ENCODE assay signal across 15 mouse cellular contexts in genomic region chr1:155801014-155801991, GRCm38 (mm10). TPM values are rescaled to one million over a fixed set of nuclear protein-coding genes. Genes with fewer than 3 reads are reported as not detected.
DNase-seq lines count a peak whose midpoint lies in the region; ATAC-seq lines count a peak whose summit lies in the region.
"Had no signal": no experiment of that assay in that cellular context is flagged by ENCODE, and none has a peak within 500 bp of the region (broad histone marks: within the 10 kb centered on the region; RNA-seq: fewer than 3 reads in every experiment).

No protein-coding gene starts in this region.

- H3K4me2 ChIP-seq in hindbrain, embryonic 15.5 days = no peak overlapping the region
- no peak overlapping the region for H3K4me2 ChIP-seq in hindbrain, embryonic 12.5 days (replicated peaks)
- H3K4me2 ChIP-seq: liver, embryonic 12.5 days had no signal

- no peaks in the 10 kb centered on the region for H3K27me3 ChIP-seq in hindbrain, embryonic 15.5 days
- H3K27me3 ChIP-seq in hindbrain, embryonic 12.5 days = no peaks in the 10 kb centered on the region
- H3K27me3 ChIP-seq: liver, embryonic 12.5 days had no signal

- ATAC-seq in hindbrain, embryonic 15.5 days (ENCODE audit: low FRiP score, low read depth) = no peak
- no peak for ATAC-seq in hindbrain, embryonic 12.5 days (ENCODE audit: low FRiP score)
- ATAC-seq: liver, embryonic 12.5 days; lung, postnatal 0 days had no signal

- H3K9me3 ChIP-seq in hindbrain, embryonic 15.5 days = no peaks in the 10 kb centered on the region
- H3K9me3 ChIP-seq in hindbrain, embryonic 12.5 days (replicated peaks) = no peaks in the 10 kb centered on the region
- H3K9me3 ChIP-seq: liver, embryonic 12.5 days had no signal

- H3K36me3 ChIP-seq in hindbrain, embryonic 15.5 days = peaks cover 12% of the 10 kb centered on the region
- peaks cover 14% of the 10 kb centered on the region; the same call in 1 of the 2 replicates for H3K36me3 ChIP-seq in hindbrain, embryonic 12.5 days

- peak; percentile 49 for DNase-seq in urinary bladder, postnatal 14 days (ENCODE audit: low spot score)
- DNase-seq in urinary bladder, postnatal 4 days (ENCODE audit: low spot score in 2 of 2) = no peak
- peak; percentile 79 for DNase-seq in gonadal fat pad, adult 2 months (ENCODE audit: low read depth)
- DNase-seq in kidney, postnatal 10 days = no peak
- DNase-seq in urinary bladder, adult 18-20 months (ENCODE audit: low spot score in 2 of 2) = no peak
- no peak for DNase-seq in natural killer cell, adult 2 months (ENCODE audit: low spot score in 2 of 2)
- DNase-seq: adrenal gland, adult 8-10 months; heart, postnatal 10 days; kidney, postnatal 4 days had no signal

- H3K4me3 ChIP-seq in hindbrain, embryonic 15.5 days = no peak overlapping the region
- no peak overlapping the region for H3K4me3 ChIP-seq in hindbrain, embryonic 12.5 days
- H3K4me3 ChIP-seq: liver, embryonic 12.5 days had no signal

- H3K9ac ChIP-seq in hindbrain, embryonic 15.5 days = no peak overlapping the region
- H3K9ac ChIP-seq in hindbrain, embryonic 12.5 days = no peak overlapping the region
- H3K9ac ChIP-seq: liver, embryonic 12.5 days had no signal

- 0 out of 2 replicates have a peak overlapping the region, but pooled peaks have one; percentile 27 for H3K27ac ChIP-seq in hindbrain, embryonic 15.5 days (replicated peaks)
- H3K27ac ChIP-seq in hindbrain, embryonic 12.5 days = no peak overlapping the region
- H3K27ac ChIP-seq: liver, embryonic 12.5 days had no signal

- WGBS in hindbrain, embryonic 15.5 days = 81% methylated on average over 11 of the region's 11 CpGs
- WGBS in hindbrain, embryonic 12.5 days = 88% methylated on average over 11 of the region's 11 CpGs

- H3K4me1 ChIP-seq in hindbrain, embryonic 15.5 days (replicated peaks) = no peaks in the 10 kb centered on the region
- H3K4me1 ChIP-seq in hindbrain, embryonic 12.5 days = no peaks in the 10 kb centered on the region

RNA-seq across cellular contexts. Expression of gene Qsox1, which starts 11.4 kb away (rescaled TPM):
- 20.1 and 21.5 TPM in 2 replicates for polyA plus RNA-seq in hindbrain, embryonic 15.5 days (2015; fragmentation: Nextera tagmentation; extraction: Ambion mirVana)
- polyA plus RNA-seq in hindbrain, embryonic 12.5 days (2016; fragmentation: Nextera tagmentation; extraction: Ambion mirVana) = 26.6 and 27.6 TPM in 2 replicates
- polyA plus RNA-seq in gonadal fat pad, adult 2 months (2012; rRNA removed) = 244 and 295 TPM in 2 replicates

RNA-seq across cellular contexts. Expression of gene Lhx4, which starts 49.8 kb away (rescaled TPM):
- polyA plus RNA-seq in hindbrain, embryonic 15.5 days (2015; fragmentation: Nextera tagmentation; extraction: Ambion mirVana) = 2.3 and 3.5 TPM in 2 replicates
- 8.6 and 9.7 TPM in 2 replicates for polyA plus RNA-seq in hindbrain, embryonic 12.5 days (2016; fragmentation: Nextera tagmentation; extraction: Ambion mirVana)
- polyA plus RNA-seq in gonadal fat pad, adult 2 months (2012; rRNA removed) = 0.32 and 0.43 TPM in 2 replicates
- polyA plus RNA-seq: frontal cortex, adult 2 months; liver, embryonic 12.5 days; lung, postnatal 0 days; spleen, adult 2 months had no signal

Comparison
In these comparisons a context has a peak if more than half of its experiments do, and no peak if none do; other contexts are left out.
1. DNase-seq: peak in urinary bladder, postnatal 14 days (single experiment) and gonadal fat pad, adult 2 months (single experiment); none in urinary bladder, postnatal 4 days (0 of 2), kidney, postnatal 10 days (single experiment), urinary bladder, adult 18-20 months (0 of 2) and natural killer cell, adult 2 months (0 of 2).